Comparison of ENCODE assay signal across 24 mouse cellular contexts in genomic region chr9:115357996-115358395, GRCm38 (mm10).
"Had no signal": no experiment of that assay in that cellular context is flagged by ENCODE, and none has a peak within 500 bp of the region (broad histone marks: within the 10 kb centered on the region; RNA-seq: fewer than 3 reads in every experiment).

No protein-coding gene starts in this region.

- H3K9me3 ChIP-seq: kidney, embryonic 15.5 days; limb, embryonic 12.5 days; limb, embryonic 15.5 days; liver, embryonic 12.5 days; liver, embryonic 15.5 days; lung, embryonic 15.5 days; midbrain, embryonic 10.5 days; midbrain, embryonic 13.5 days; neural tube, embryonic 13.5 days had no signal

- H3K4me1 ChIP-seq: midbrain, embryonic 13.5 days had no signal

- H3K36me3 ChIP-seq: kidney, embryonic 15.5 days; limb, embryonic 12.5 days; limb, embryonic 15.5 days; liver, embryonic 12.5 days; liver, embryonic 15.5 days; lung, embryonic 15.5 days; midbrain, embryonic 10.5 days; midbrain, embryonic 13.5 days; neural tube, embryonic 13.5 days had no signal

- H3K27ac ChIP-seq: kidney, embryonic 15.5 days; limb, embryonic 12.5 days; limb, embryonic 15.5 days; liver, embryonic 12.5 days; liver, embryonic 15.5 days; midbrain, embryonic 13.5 days; neural tube, embryonic 13.5 days had no signal

- ATAC-seq: liver, embryonic 12.5 days; midbrain, embryonic 13.5 days; midbrain, embryonic 16.5 days had no signal

- DNase-seq: kidney, adult 8-10 months; kidney, postnatal 10 days; kidney, postnatal 36 days; left cerebral cortex, postnatal 4 days; lung, adult 18-20 months; lung, postnatal 10 days; lung, postnatal 4 days; right cerebral cortex, adult 18-20 months; right cerebral cortex, postnatal 14 days; right cerebral cortex, postnatal 4 days; thymus, adult 2 months; thymus, postnatal 14 days; thymus, postnatal 4 days had no signal

- H3K4me3 ChIP-seq: kidney, embryonic 15.5 days; limb, embryonic 12.5 days; limb, embryonic 15.5 days; liver, embryonic 12.5 days; liver, embryonic 15.5 days; lung, embryonic 15.5 days; midbrain, embryonic 10.5 days; midbrain, embryonic 13.5 days; myocyte; neural tube, embryonic 13.5 days had no signal

- H3K9ac ChIP-seq: kidney, embryonic 15.5 days; limb, embryonic 12.5 days; limb, embryonic 15.5 days; liver, embryonic 12.5 days; liver, embryonic 15.5 days; lung, embryonic 15.5 days; midbrain, embryonic 13.5 days; neural tube, embryonic 13.5 days had no signal

- H3K27me3 ChIP-seq: kidney, embryonic 15.5 days; limb, embryonic 12.5 days; limb, embryonic 15.5 days; liver, embryonic 12.5 days; liver, embryonic 15.5 days; lung, embryonic 15.5 days; midbrain, embryonic 13.5 days; neural tube, embryonic 13.5 days had no signal
